Mouse (Mus musculus): ENCODE measurements around the gene Plcb4. TPM values are rescaled to one million over a fixed set of nuclear protein-coding genes. Genes with fewer than 3 reads are reported as not detected.
A peak's percentile ranks its signal among the peaks of the same experiment; 100 is the strongest.

Plcb4 gene
- polyA plus RNA-seq, 1 experiment: 37.9 TPM

GRCm38 (mm10) chr2:135775026-135775425, 116.2 kb downstream of the Plcb4 start:
- H3K4me1 ChIP-seq (ENCODE audit: control insufficient read depth, insufficient read depth, insufficient read length, low read length): peaks cover 28% of the 10 kb centered on the region
- H3K4me3 ChIP-seq (ENCODE audit: insufficient read depth, low read depth, low read length): no peak overlapping the region
- H3K27ac ChIP-seq (replicated peaks; ENCODE audit: low read depth, low read length): peak overlapping the region; percentile 40

GRCm38 (mm10) chr2:135776131-135776775, 117.4 kb downstream of the Plcb4 start:
- H3K4me1 ChIP-seq (ENCODE audit: control insufficient read depth, insufficient read depth, insufficient read length, low read length): peaks cover 22% of the 10 kb centered on the region
- H3K27ac ChIP-seq (replicated peaks; ENCODE audit: low read depth, low read length): peak overlapping the region; percentile 23
- no peak overlapping the region for H3K4me3 ChIP-seq (ENCODE audit: insufficient read depth, low read depth, low read length)

GRCm38 (mm10) chr2:135781391-135781790, 122.6 kb downstream of the Plcb4 start:
- Histone ChIP-seq H3K27ac (replicated peaks; ENCODE audit: low read depth, low read length) (peak overlapping the region; percentile 53), H3K4me1 (ENCODE audit: control insufficient read depth, insufficient read depth, insufficient read length, low read length) (peaks cover 20% of the 10 kb centered on the region), H3K4me3 (ENCODE audit: insufficient read depth, low read depth, low read length) (no peak overlapping the region)

- Histone ChIP-seq H3K27ac (replicated peaks; ENCODE audit: low read depth, low read length) (no peak overlapping the region), H3K4me3 (ENCODE audit: insufficient read depth, low read depth, low read length) (no peak overlapping the region)
Measured at GRCm38 (mm10) chr2:135787415-135787814, 128.6 kb downstream of the Plcb4 start.

GRCm38 (mm10) chr2:135792907-135793306, 134.1 kb downstream of the Plcb4 start:
- Histone ChIP-seq H3K27ac (replicated peaks; ENCODE audit: low read depth, low read length) (no peak overlapping the region), H3K4me3 (ENCODE audit: insufficient read depth, low read depth, low read length) (no peak overlapping the region)

More at GRCm38 (mm10) chr2:135787415-135787814, 128.6 kb downstream of the Plcb4 start:
- peaks cover 23% of the 10 kb centered on the region for H3K4me1 ChIP-seq (ENCODE audit: control insufficient read depth, insufficient read depth, insufficient read length, low read length)

GRCm38 (mm10) chr2:135796684-135797083, 137.9 kb downstream of the Plcb4 start:
- peak overlapping the region; percentile 30; the same call in 1 of the 2 replicates for H3K27ac ChIP-seq (replicated peaks; ENCODE audit: low read depth, low read length)
- H3K4me1 ChIP-seq (ENCODE audit: control insufficient read depth, insufficient read depth, insufficient read length, low read length): peaks cover 31% of the 10 kb centered on the region
- no peak overlapping the region for H3K4me3 ChIP-seq (ENCODE audit: insufficient read depth, low read depth, low read length)

More at GRCm38 (mm10) chr2:135792907-135793306, 134.1 kb downstream of the Plcb4 start:
- peaks cover 20% of the 10 kb centered on the region for H3K4me1 ChIP-seq (ENCODE audit: control insufficient read depth, insufficient read depth, insufficient read length, low read length)

GRCm38 (mm10) chr2:135797677-135798546, 139.1 kb downstream of the Plcb4 start:
- peaks cover 33% of the 10 kb centered on the region for H3K4me1 ChIP-seq (ENCODE audit: control insufficient read depth, insufficient read depth, insufficient read length, low read length)
- no peak overlapping the region for H3K4me3 ChIP-seq (ENCODE audit: insufficient read depth, low read depth, low read length)
- H3K27ac ChIP-seq (replicated peaks; ENCODE audit: low read depth, low read length): peak overlapping the region; percentile 67

GRCm38 (mm10) chr2:135799149-135799770, 140.4 kb downstream of the Plcb4 start:
- Histone ChIP-seq H3K4me1 (ENCODE audit: control insufficient read depth, insufficient read depth, insufficient read length, low read length) (peaks cover 39% of the 10 kb centered on the region), H3K27ac (replicated peaks; ENCODE audit: low read depth, low read length) (peak overlapping the region; percentile 44), H3K4me3 (ENCODE audit: insufficient read depth, low read depth, low read length) (no peak overlapping the region)

- Histone ChIP-seq H3K4me1 (ENCODE audit: control insufficient read depth, insufficient read depth, insufficient read length, low read length) (peaks cover 44% of the 10 kb centered on the region), H3K4me3 (ENCODE audit: insufficient read depth, low read depth, low read length) (no peak overlapping the region), H3K27ac (replicated peaks; ENCODE audit: low read depth, low read length) (no peak overlapping the region)
Measured at GRCm38 (mm10) chr2:135800385-135800784, 141.6 kb downstream of the Plcb4 start.

GRCm38 (mm10) chr2:135802878-135803450, 144.2 kb downstream of the Plcb4 start:
- no peak overlapping the region for H3K4me3 ChIP-seq (ENCODE audit: insufficient read depth, low read depth, low read length)
- H3K4me1 ChIP-seq (ENCODE audit: control insufficient read depth, insufficient read depth, insufficient read length, low read length): peaks cover 33% of the 10 kb centered on the region
- no peak overlapping the region for H3K27ac ChIP-seq (replicated peaks; ENCODE audit: low read depth, low read length)

GRCm38 (mm10) chr2:135805748-135806685, 147.2 kb downstream of the Plcb4 start:
- Histone ChIP-seq H3K27ac (replicated peaks; ENCODE audit: low read depth, low read length) (no peak overlapping the region), H3K4me1 (ENCODE audit: control insufficient read depth, insufficient read depth, insufficient read length, low read length) (peaks cover 28% of the 10 kb centered on the region), H3K4me3 (ENCODE audit: insufficient read depth, low read depth, low read length) (no peak overlapping the region)

GRCm38 (mm10) chr2:135808342-135808741, 149.5 kb downstream of the Plcb4 start:
- peaks cover 27% of the 10 kb centered on the region for H3K4me1 ChIP-seq (ENCODE audit: control insufficient read depth, insufficient read depth, insufficient read length, low read length)
- no peak overlapping the region for H3K4me3 ChIP-seq (ENCODE audit: insufficient read depth, low read depth, low read length)
- H3K27ac ChIP-seq (replicated peaks; ENCODE audit: low read depth, low read length): no peak overlapping the region

- Histone ChIP-seq H3K4me1 (ENCODE audit: control insufficient read depth, insufficient read depth, insufficient read length, low read length) (peaks cover 16% of the 10 kb centered on the region; the same call in 1 of the 2 replicates), H3K4me3 (ENCODE audit: insufficient read depth, low read depth, low read length) (no peak overlapping the region), H3K27ac (replicated peaks; ENCODE audit: low read depth, low read length) (peak overlapping the region; percentile 56)
Measured at GRCm38 (mm10) chr2:135810841-135811240, 152.0 kb downstream of the Plcb4 start.
